Mouse (Mus musculus) kidney, adult 11 months (tissue): ENCODE measurements at regions not wholly inside any gene's neighbourhood (a gene's known extent, or its start where the extent isn't known, plus 50 kb on each side); places are given as distances from the start of the nearest gene placed in this dataset.
A peak's percentile ranks its signal among the peaks of the same experiment; 100 is the strongest.

Experiments used
- DNase-seq: peaks from one replicate; pipeline ENCODE4 v3.0.0; 2022

- no peak for DNase-seq
Observed at GRCm38 (mm10) chr4:153321085-153321484, 161.5 kb downstream of the Ajap1 start.

- no peak for DNase-seq
Observed at GRCm38 (mm10) chr4:153320602-153321001, 162.0 kb downstream of the Ajap1 start.

- DNase-seq = no peak
Observed at GRCm38 (mm10) chr4:153316964-153317724, 165.5 kb downstream of the Ajap1 start.

- DNase-seq = no peak
Observed at GRCm38 (mm10) chr4:153316519-153316918, 166.1 kb downstream of the Ajap1 start.

- no peak for DNase-seq
Observed at GRCm38 (mm10) chr4:153313961-153314360, 168.7 kb downstream of the Ajap1 start.

- DNase-seq = no peak
Observed at GRCm38 (mm10) chr4:153311574-153311973, 171.0 kb downstream of the Ajap1 start.

GRCm38 (mm10) chr4:153310641-153311040 lies 172.0 kb downstream of the Ajap1 start:
- no peak for DNase-seq

- DNase-seq = no peak
Observed at GRCm38 (mm10) chr4:153303521-153303920, 179.1 kb downstream of the Ajap1 start.

- DNase-seq = no peak
Observed at GRCm38 (mm10) chr4:153302855-153303254, 179.8 kb downstream of the Ajap1 start.

GRCm38 (mm10) chr4:153298277-153298676 lies 184.3 kb downstream of the Ajap1 start:
- DNase-seq = no peak

- DNase-seq = no peak
Observed at GRCm38 (mm10) chr4:153294828-153295227, 187.8 kb downstream of the Ajap1 start.

GRCm38 (mm10) chr4:153293137-153293536 lies 189.5 kb downstream of the Ajap1 start:
- no peak for DNase-seq

- no peak for DNase-seq
Observed at GRCm38 (mm10) chr4:153288362-153288761, 194.2 kb downstream of the Ajap1 start.

- no peak for DNase-seq
Observed at GRCm38 (mm10) chr4:153284209-153284608, 198.4 kb downstream of the Ajap1 start.

GRCm38 (mm10) chr4:153276571-153276970 lies 206.0 kb downstream of the Ajap1 start:
- DNase-seq = peak; percentile 4

GRCm38 (mm10) chr4:153271376-153271775 lies 211.2 kb downstream of the Ajap1 start:
- no peak for DNase-seq

GRCm38 (mm10) chr4:153263216-153263805 lies 219.3 kb downstream of the Ajap1 start:
- no peak for DNase-seq

GRCm38 (mm10) chr4:153260941-153261557 lies 221.6 kb downstream of the Ajap1 start:
- no peak for DNase-seq

- no peak for DNase-seq
Observed at GRCm38 (mm10) chr4:153251943-153252342, 230.7 kb downstream of the Ajap1 start.

GRCm38 (mm10) chr4:153251311-153251710 lies 231.3 kb downstream of the Ajap1 start:
- peak; percentile 1 for DNase-seq

GRCm38 (mm10) chr4:153236680-153237079 lies 245.9 kb downstream of the Ajap1 start:
- DNase-seq = no peak

- no peak for DNase-seq
Observed at GRCm38 (mm10) chr4:153233762-153234161, 248.8 kb downstream of the Ajap1 start.

- DNase-seq = no peak
Observed at GRCm38 (mm10) chr4:153229221-153229620, 253.4 kb downstream of the Ajap1 start.
